Mouse (Mus musculus) liver, postnatal 0 days (tissue): ENCODE results near the gene Lingo4. TPM values are rescaled to one million over a fixed set of nuclear protein-coding genes. Genes with fewer than 3 reads are reported as not detected.

Source experiments
- ATAC-seq: fragments of 200-750 bp; cut with Nextera tagmentation; 2 replicates; pipeline ENCODE4 v1.8.0; 2017; ENCODE audit warnings: mild to moderate bottlenecking, moderate library complexity
- DNase-seq: peaks from one replicate; pipeline ENCODE4 v3.0.0-alpha.2; 2016
- H3K27ac ChIP-seq: fragments of 300-500 bp; sonication (generic); 2 replicates; pipeline ENCODE4 v1.5.1; 2014; ENCODE audit warnings: antibody characterized with exemption, moderate library complexity, mild to moderate bottlenecking, low read depth
- H3K27me3 ChIP-seq: fragments of 300-500 bp; sonication (generic); 2 replicates; pipeline ENCODE4 v1.6.1; 2014; ENCODE audit warnings: low read length, control low read depth, mixed read lengths; ENCODE audit not compliant: insufficient read depth
- H3K36me3 ChIP-seq: fragments of 300-500 bp; sonication (generic); replicated peaks from 2 replicates; pipeline ENCODE4 v1.6.1; 2014; ENCODE audit warnings: mild to moderate bottlenecking, control low read depth, low read length, moderate library complexity, mixed read lengths; ENCODE audit not compliant: insufficient read depth
- H3K4me1 ChIP-seq: fragments of 300-500 bp; sonication (generic); 2 replicates; pipeline ENCODE4 v1.6.1; 2014; ENCODE audit warnings: antibody characterized with exemption, mild to moderate bottlenecking, control low read depth; ENCODE audit not compliant: insufficient read depth
- H3K4me2 ChIP-seq: fragments of 300-500 bp; sonication (generic); 2 replicates; pipeline ENCODE4 v1.6.1; 2014; ENCODE audit warnings: low read depth, mild to moderate bottlenecking, low read length, moderate library complexity, mixed read lengths
- H3K4me3 ChIP-seq: fragments of 300-500 bp; sonication (generic); 2 replicates; pipeline ENCODE4 v1.5.1; 2014; ENCODE audit warnings: low read depth, low read length
- H3K9ac ChIP-seq: fragments of 300-500 bp; sonication (generic); replicated peaks from 2 replicates; pipeline ENCODE4 v1.6.1; 2014; ENCODE audit warnings: mild to moderate bottlenecking, moderate library complexity
- H3K9me3 ChIP-seq: fragments of 300-500 bp; sonication (generic); 2 replicates; pipeline ENCODE4 v1.6.1; 2016; ENCODE audit warnings: mild to moderate bottlenecking, control low read depth, low read length, mixed read lengths
- CTCF ChIP-seq: sonication (generic); IDR thresholded peaks from 2 replicates; pipeline ENCODE4 v1.5.1; 2016; ENCODE audit warnings: antibody characterized with exemption, low read depth
- EP300 ChIP-seq: IDR thresholded peaks from 2 replicates; pipeline ENCODE4 v1.6.1; 2016; ENCODE audit warnings: antibody characterized with exemption, low read depth, mild to moderate bottlenecking
- WGBS: fragments of 180-500 bp; shearing (Covaris S2); extraction: QIAGEN DNeasy Blood & Tissue Kit; methylation state at CpG from one replicate; pipeline ENCODE4 v1.1.7; 2014; ENCODE audit not compliant: insufficient replicate concordance; 5-methylcytosine and 5-hydroxymethylcytosine counted together
- polyA plus RNA-seq: library from polyadenylated mRNA; unstranded; fragments of >200 nt; fragmentation: Nextera tagmentation; extraction: Ambion mirVana; gene quantifications from 2 replicates; pipeline ENCODE4 v1.2.1, GENCODE M21; 2015

The Lingo4 gene
- polyA plus RNA-seq, 1 experiment from 2014 or later: 0.38 TPM

GRCm38 (mm10) chr3:94391001-94391400 is 7.3 kb upstream of the Lingo4 start:
- no peak for TF ChIP-seq CTCF
- TF ChIP-seq EP300: no peak
- DNase-seq (no peak), ATAC-seq (no peak)
- H3K9ac ChIP-seq: no peak overlapping the region
- no peak overlapping the region for H3K27ac ChIP-seq
- no peaks in the 10 kb centered on the region for H3K4me1 ChIP-seq
- H3K4me2 ChIP-seq: no peak overlapping the region
- 85% methylated on average over 5 of the region's 5 CpGs for WGBS
- H3K9me3 ChIP-seq: no peaks in the 10 kb centered on the region
- no peaks in the 10 kb centered on the region for H3K27me3 ChIP-seq
- no peak overlapping the region for H3K4me3 ChIP-seq
- no peaks in the 10 kb centered on the region for H3K36me3 ChIP-seq

GRCm38 (mm10) chr3:94392128-94392527 is 6.2 kb upstream of the Lingo4 start:
- Histone ChIP-seq H3K4me2 (no peak overlapping the region), H3K9ac (no peak overlapping the region), H3K4me1 (no peaks in the 10 kb centered on the region), H3K9me3 (no peaks in the 10 kb centered on the region), H3K27me3 (no peaks in the 10 kb centered on the region), H3K36me3 (no peaks in the 10 kb centered on the region), H3K4me3 (no peak overlapping the region), H3K27ac (no peak overlapping the region)
- no peak for ATAC-seq
- 76% methylated on average over 2 of the region's 2 CpGs for WGBS
- no peak for DNase-seq
- TF ChIP-seq CTCF (no peak), EP300 (no peak)

GRCm38 (mm10) chr3:94393049-94393448 is 5.3 kb upstream of the Lingo4 start:
- Histone ChIP-seq H3K9me3 (no peaks in the 10 kb centered on the region), H3K4me1 (no peaks in the 10 kb centered on the region), H3K4me2 (no peak overlapping the region), H3K9ac (no peak overlapping the region), H3K4me3 (no peak overlapping the region), H3K27ac (no peak overlapping the region), H3K36me3 (no peaks in the 10 kb centered on the region), H3K27me3 (0 out of 2 replicates have a peak, but pooled peaks cover 3% of the 10 kb centered on the region)
- no peak for ATAC-seq
- WGBS: 76% methylated on average over 4 of the region's 4 CpGs
- TF ChIP-seq EP300 (no peak), CTCF (no peak)
- no peak for DNase-seq

- Histone ChIP-seq H3K36me3 (no peaks in the 10 kb centered on the region), H3K27me3 (peaks cover 32% of the 10 kb centered on the region), H3K27ac (no peak overlapping the region), H3K4me2 (no peak overlapping the region), H3K4me3 (no peak overlapping the region), H3K4me1 (no peaks in the 10 kb centered on the region), H3K9me3 (no peaks in the 10 kb centered on the region), H3K9ac (no peak overlapping the region)
- 77% methylated on average over 1 of the region's 1 CpGs for WGBS
- no peak for DNase-seq
- ATAC-seq: no peak
- TF ChIP-seq EP300: no peak
- no peak for TF ChIP-seq CTCF
Measured at GRCm38 (mm10) chr3:94396336-94396735, 2.0 kb upstream of the Lingo4 start.

GRCm38 (mm10) chr3:94396851-94397250 is 1.5 kb upstream of the Lingo4 start:
- ATAC-seq (no peak), DNase-seq (no peak)
- TF ChIP-seq CTCF (no peak), EP300 (no peak)
- H3K4me2 ChIP-seq: no peak overlapping the region
- no peaks in the 10 kb centered on the region for H3K9me3 ChIP-seq
- H3K27me3 ChIP-seq: peaks cover 33% of the 10 kb centered on the region
- no peaks in the 10 kb centered on the region for H3K36me3 ChIP-seq
- H3K4me3 ChIP-seq: no peak overlapping the region
- 69% methylated on average over 4 of the region's 4 CpGs for WGBS
- no peak overlapping the region for H3K9ac ChIP-seq
- H3K27ac ChIP-seq: no peak overlapping the region
- H3K4me1 ChIP-seq: no peaks in the 10 kb centered on the region

DNA sequence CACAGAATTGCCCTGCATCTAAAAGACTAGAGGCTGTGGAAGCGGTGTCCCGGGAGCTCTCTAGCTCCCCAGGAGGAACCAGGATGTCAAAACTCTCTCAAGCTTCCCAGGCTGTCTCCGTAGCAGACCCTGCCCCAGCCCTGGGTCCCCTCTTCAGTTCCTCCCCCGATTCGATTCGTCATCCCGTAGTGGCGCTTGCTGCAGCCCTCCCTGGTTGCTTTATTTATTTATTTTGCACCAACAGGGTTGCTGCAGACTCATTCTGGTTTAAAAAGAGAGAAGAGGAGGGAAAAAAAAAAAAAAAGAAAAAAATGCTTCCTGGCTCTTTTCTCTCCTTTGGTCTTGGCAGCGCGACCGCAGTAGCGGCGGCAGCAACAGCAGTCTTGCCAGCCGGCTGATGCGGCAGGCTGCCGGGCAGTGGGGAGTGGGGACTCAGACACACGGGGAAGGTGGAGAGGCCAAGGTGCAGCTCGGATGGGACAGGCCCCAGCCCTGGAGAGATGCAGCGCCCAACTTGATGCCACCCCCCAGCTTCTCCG is 695 bp downstream of the Lingo4 start:
- peak overlapping the region; percentile 33 for H3K4me2 ChIP-seq
- DNase-seq (no peak), ATAC-seq (no peak)
- H3K27ac ChIP-seq: no peak overlapping the region
- 4% methylated on average over 20 of the region's 20 CpGs for WGBS
- peaks cover 36% of the 10 kb centered on the region for H3K27me3 ChIP-seq
- no peaks in the 10 kb centered on the region for H3K36me3 ChIP-seq
- H3K9ac ChIP-seq: no peak overlapping the region
- no peaks in the 10 kb centered on the region for H3K4me1 ChIP-seq
- TF ChIP-seq EP300 (no peak), CTCF (no peak)
- H3K9me3 ChIP-seq: no peaks in the 10 kb centered on the region
- H3K4me3 ChIP-seq: no peak overlapping the region
